Mouse (Mus musculus): ENCODE measurements around the gene Tle4. TPM values are rescaled to one million over a fixed set of nuclear protein-coding genes. Genes with fewer than 3 reads are reported as not detected.

The Tle4 gene
- total and polyA plus RNA-seq, 3 experiments: 18.9 to 27.7 (median 23.4) TPM

GRCm38 (mm10) chr19:14588221-14589123 lies 9.4 kb downstream of the Tle4 start:
- H3K4me3 ChIP-seq (replicated peaks in 1 of 3; ENCODE audit: low read depth in 2 of 3, low read length in 2 of 3, poor library complexity in 1 of 3): no peak overlapping the region
- no peak overlapping the region for H3K27ac ChIP-seq (ENCODE audit: insufficient read depth, low read depth)
- no peaks in the 10 kb centered on the region for H3K9me3 ChIP-seq (replicated peaks; ENCODE audit: low read length)
- in situ Hi-C loops (cut with MboI; ENCODE audit: low pct_ligation_motif_present, low pct_unique_long_range_greater_than_20kb, low sequenced_read_pairs) (loop anchor here (10.0 to 25.0 kb wide), 2 partner anchors 134 to 601 kb away; no protein-coding TSS in a partner anchor), dilution Hi-C loops (cut with MboI; ENCODE audit: extremely low pct_ligation_motif_present, extremely low pct_unique_long_range_greater_than_20kb, low sequenced_read_pairs) (no loop called here)
- no peak for DNase-seq (ENCODE audit: extremely low read depth)
- H3K9ac ChIP-seq (ENCODE audit: insufficient read depth, low read depth): no peak overlapping the region
- H3K27me3 ChIP-seq (replicated peaks): no peaks in the 10 kb centered on the region
- H3K4me1 ChIP-seq (ENCODE audit: control insufficient read depth in 1 of 2, insufficient read depth in 2 of 2): peaks cover 6 to 75% of the 10 kb centered on the region in 2 experiments
- H3K4me2 ChIP-seq (ENCODE audit: insufficient read depth, low read depth, poor library complexity, severe bottlenecking): no peak overlapping the region
- H3K79me2 ChIP-seq (replicated peaks; ENCODE audit: control insufficient read depth, extremely low read depth, insufficient read depth, poor library complexity, severe bottlenecking): peaks cover 68% of the 10 kb centered on the region
- H3K36me3 ChIP-seq (replicated peaks in 1 of 2; ENCODE audit: control insufficient read depth in 1 of 2, insufficient read depth in 1 of 2, low read length in 1 of 2): peaks cover 30 to 63% of the 10 kb centered on the region in 2 experiments
- TF ChIP-seq SIN3A (IDR thresholded peaks at IDR 0.05; ENCODE audit: low read length): no peak
- TF ChIP-seq POLR2AphosphoS2 (IDR thresholded peaks at IDR 0.05; ENCODE audit: low read depth, low read length): no peak

- no peaks in the 10 kb centered on the region for H3K9me3 ChIP-seq (replicated peaks; ENCODE audit: low read length)
- peaks cover 68% of the 10 kb centered on the region for H3K79me2 ChIP-seq (replicated peaks; ENCODE audit: control insufficient read depth, extremely low read depth, insufficient read depth, poor library complexity, severe bottlenecking)
- peaks cover 29 to 60% of the 10 kb centered on the region in 2 experiments for H3K36me3 ChIP-seq (replicated peaks in 1 of 2; ENCODE audit: control insufficient read depth in 1 of 2, insufficient read depth in 1 of 2, low read length in 1 of 2)
- peaks cover 6 to 57% of the 10 kb centered on the region in 2 experiments for H3K4me1 ChIP-seq (ENCODE audit: control insufficient read depth in 1 of 2, insufficient read depth in 2 of 2)
- H3K9ac ChIP-seq (ENCODE audit: insufficient read depth, low read depth): no peak overlapping the region
- H3K27me3 ChIP-seq (replicated peaks): no peaks in the 10 kb centered on the region
- dilution Hi-C loops (cut with MboI; ENCODE audit: extremely low pct_ligation_motif_present, extremely low pct_unique_long_range_greater_than_20kb, low sequenced_read_pairs) (no loop called here), in situ Hi-C loops (cut with MboI; ENCODE audit: low pct_ligation_motif_present, low pct_unique_long_range_greater_than_20kb, low sequenced_read_pairs) (loop anchor here (10.0 to 25.0 kb wide), 2 partner anchors 131 to 599 kb away; no protein-coding TSS in a partner anchor)
- no peak overlapping the region for H3K4me2 ChIP-seq (ENCODE audit: insufficient read depth, low read depth, poor library complexity, severe bottlenecking)
- no peak for DNase-seq (ENCODE audit: extremely low read depth)
- no peak for TF ChIP-seq MXI1 (IDR thresholded peaks at IDR 0.05; ENCODE audit: low read depth, low read length)
- no peak for TF ChIP-seq PAX5 (IDR thresholded peaks at IDR 0.05; ENCODE audit: low read length)
- no peak for TF ChIP-seq JUN (IDR thresholded peaks at IDR 0.05; ENCODE audit: insufficient read depth, low read depth, low read length)
- TF ChIP-seq JUND (conservative IDR thresholded peaks at IDR 0.05; ENCODE audit: low read depth, low read length): no peak
- TF ChIP-seq ZC3H11A (IDR thresholded peaks at IDR 0.05; ENCODE audit: low read depth, low read length): no peak
- TF ChIP-seq CHD1 (IDR thresholded peaks at IDR 0.05; ENCODE audit: low read depth, low read length): no peak
- no peak for TF ChIP-seq MYC (IDR thresholded peaks at IDR 0.05; ENCODE audit: low read depth, low read length)
- TF ChIP-seq E2F4 (IDR thresholded peaks at IDR 0.05; ENCODE audit: insufficient replicate concordance, low read depth, low read length): no peak
- no peak for TF ChIP-seq IRF4 (IDR thresholded peaks at IDR 0.05; ENCODE audit: low read depth, low read length)
- TF ChIP-seq ZMIZ1 (IDR thresholded peaks at IDR 0.05; ENCODE audit: low read depth, low read length): no peak
- TF ChIP-seq POLR2A (IDR thresholded peaks at IDR 0.05; ENCODE audit: low read depth, low read length): no peak
- TF ChIP-seq UBTF (IDR thresholded peaks at IDR 0.05; ENCODE audit: low read depth, low read length): no peak
- TF ChIP-seq NELFE (IDR thresholded peaks at IDR 0.05; ENCODE audit: low read depth, low read length): no peak
- TF ChIP-seq KAT2A (IDR thresholded peaks at IDR 0.05; ENCODE audit: insufficient replicate concordance, low read length): no peak
- no peak overlapping the region for H3K4me3 ChIP-seq (replicated peaks in 1 of 3; ENCODE audit: low read depth in 2 of 3, low read length in 2 of 3, poor library complexity in 1 of 3)
- no peak overlapping the region for H3K27ac ChIP-seq (ENCODE audit: insufficient read depth, low read depth)
These were observed 11.7 kb downstream of the Tle4 start for GRCm38 (mm10) chr19:14586171-14586570.
